Mouse (Mus musculus) MEL (cell line): ENCODE measurements around the gene 4930438A08Rik. TPM values are rescaled to one million over a fixed set of nuclear protein-coding genes. Genes with fewer than 3 reads are reported as not detected.
"Not testable (repeated sequence)": the region's sequence is repeated elsewhere in the genome, so short reads cannot be mapped to it uniquely, and the experiment has no call there.

Experiments
- DNase-seq: peaks from one replicate; pipeline ENCODE4 v3.0.0; 2011; ENCODE audit warnings: low read depth, low spot score
- H3K27ac ChIP-seq: 2 replicates; pipeline ENCODE4 v1.5.1; 2012; ENCODE audit warnings: low read depth, mild to moderate bottlenecking, control low read depth, low read length, moderate library complexity; ENCODE audit not compliant: control insufficient read depth
- H3K27me3 ChIP-seq, 2 experiments: fragments of 150-350 bp in 1 of 2; sonication (generic) in 1 of 2; 2 replicates each; pipeline ENCODE4 v1.6.1; 2012; ENCODE audit warnings: low read length in 2 of 2, mild to moderate bottlenecking in 2 of 2, improper control_type of control experiment in 1 of 2, moderate library complexity in 1 of 2; ENCODE audit not compliant: insufficient read depth in 2 of 2, control insufficient read depth in 1 of 2
- H3K36me3 ChIP-seq, 2 experiments: 2 replicates each; pipeline ENCODE4 v1.6.1; 2012 to 2014; ENCODE audit warnings: low read length in 2 of 2, improper control_type of control experiment in 1 of 2, inconsistent platforms in 1 of 2, mild to moderate bottlenecking in 1 of 2; ENCODE audit not compliant: insufficient read depth in 2 of 2, control insufficient read depth in 1 of 2
- H3K4me1 ChIP-seq, 2 experiments: fragments of 150-350 bp in 1 of 2; sonication (generic) in 1 of 2; 2 replicates each; pipeline ENCODE4 v1.6.1; 2012; ENCODE audit warnings: low read length in 2 of 2, improper control_type of control experiment in 1 of 2, mild to moderate bottlenecking in 1 of 2; ENCODE audit not compliant: insufficient read depth in 2 of 2, control insufficient read depth in 1 of 2
- H3K4me3 ChIP-seq, 2 experiments: fragments of 150-350 bp in 1 of 2; sonication (generic) in 1 of 2; 2 replicates each; pipeline ENCODE4 v1.5.1; 2012; ENCODE audit warnings: low read depth in 2 of 2, low read length in 2 of 2, mild to moderate bottlenecking in 2 of 2, moderate library complexity in 2 of 2, control low read depth in 1 of 2, improper control_type of control experiment in 1 of 2; ENCODE audit not compliant: control insufficient read depth in 1 of 2, insufficient read depth in 1 of 2
- H3K79me2 ChIP-seq: 2 replicates; pipeline ENCODE4 v1.6.1; 2012; ENCODE audit warnings: mild to moderate bottlenecking, low read length, moderate library complexity; ENCODE audit not compliant: control insufficient read depth, poor library complexity, insufficient read depth
- H3K9ac ChIP-seq: 2 replicates; pipeline ENCODE4 v1.6.1; 2012; ENCODE audit warnings: low read depth, mild to moderate bottlenecking, control low read depth, low read length, moderate library complexity; ENCODE audit not compliant: control insufficient read depth, poor library complexity, severe bottlenecking
- H3K9me3 ChIP-seq: fragments of 150-350 bp; sonication (generic); replicated peaks from 2 replicates; pipeline ENCODE4 v1.6.1; 2012; ENCODE audit warnings: mild to moderate bottlenecking, low read length, improper control_type of control experiment, moderate library complexity; ENCODE audit not compliant: insufficient read depth
- BHLHE40 ChIP-seq: IDR thresholded peaks from 2 replicates; pipeline ENCODE4 v1.6.1; 2012; ENCODE audit warnings: low read depth, mild to moderate bottlenecking, inconsistent platforms, low read length, improper control_type of control experiment, borderline replicate concordance
- CHD1 ChIP-seq: IDR thresholded peaks from 2 replicates; pipeline ENCODE4 v1.6.1; 2012; ENCODE audit warnings: low read depth, mild to moderate bottlenecking, inconsistent platforms, low read length, improper control_type of control experiment
- CHD2 ChIP-seq: IDR thresholded peaks from 2 replicates; pipeline ENCODE4 v1.6.1; 2011; ENCODE audit warnings: low read length, improper control_type of control experiment
- E2F4 ChIP-seq: IDR thresholded peaks from 2 replicates; pipeline ENCODE4 v1.6.1; 2011; ENCODE audit warnings: low read depth, low read length, improper control_type of control experiment, borderline replicate concordance
- ELF1 ChIP-seq: IDR thresholded peaks from 2 replicates; pipeline ENCODE4 v1.6.1; 2014; ENCODE audit warnings: low read depth, mild to moderate bottlenecking, inconsistent platforms, low read length, improper control_type of control experiment, moderate library complexity
- ETS1 ChIP-seq: IDR thresholded peaks from 2 replicates; pipeline ENCODE4 v1.6.1; 2012; ENCODE audit warnings: low read depth, mild to moderate bottlenecking, inconsistent platforms, low read length, improper control_type of control experiment, moderate library complexity
- GABPA ChIP-seq: IDR thresholded peaks from 2 replicates; pipeline ENCODE4 v1.6.1; 2012; ENCODE audit warnings: low read depth, mild to moderate bottlenecking, inconsistent platforms, low read length, improper control_type of control experiment, moderate library complexity
- HCFC1 ChIP-seq: IDR thresholded peaks from 2 replicates; pipeline ENCODE4 v1.6.1; 2012; ENCODE audit warnings: low read depth, mild to moderate bottlenecking, inconsistent platforms, low read length, improper control_type of control experiment, moderate library complexity
- KAT2A ChIP-seq: conservative IDR thresholded peaks from 2 replicates; pipeline ENCODE4 v1.6.1; 2012; ENCODE audit warnings: low read depth, low read length, improper control_type of control experiment, inconsistent platforms
- MAX ChIP-seq: IDR thresholded peaks from 2 replicates; pipeline ENCODE4 v1.6.1; 2011; ENCODE audit warnings: low read length, improper control_type of control experiment
- MAZ ChIP-seq: IDR thresholded peaks from 2 replicates; pipeline ENCODE4 v1.6.1; 2012; ENCODE audit warnings: low read depth, mild to moderate bottlenecking, inconsistent platforms, low read length, improper control_type of control experiment
- MXI1 ChIP-seq: IDR thresholded peaks from 2 replicates; pipeline ENCODE4 v1.6.1; 2011; ENCODE audit warnings: mild to moderate bottlenecking, low read depth, low read length, improper control_type of control experiment
- MYC ChIP-seq: IDR thresholded peaks from 2 replicates; pipeline ENCODE4 v1.6.1; 2011; ENCODE audit warnings: low read depth, mild to moderate bottlenecking, low read length, improper control_type of control experiment, moderate library complexity
- NELFE ChIP-seq: IDR thresholded peaks from 2 replicates; pipeline ENCODE4 v1.6.1; 2011; ENCODE audit warnings: low read depth, low read length, improper control_type of control experiment
- NRF1 ChIP-seq: IDR thresholded peaks from 2 replicates; pipeline ENCODE4 v1.6.1; 2014; ENCODE audit warnings: low read depth, mild to moderate bottlenecking, inconsistent platforms, low read length, improper control_type of control experiment, moderate library complexity; ENCODE audit not compliant: poor library complexity, insufficient read depth, severe bottlenecking
- POLR2AphosphoS2 ChIP-seq: IDR thresholded peaks from 2 replicates; pipeline ENCODE4 v1.6.1; 2011; ENCODE audit warnings: low read length, improper control_type of control experiment
- POLR2AphosphoS5 ChIP-seq: IDR thresholded peaks from 2 replicates; pipeline ENCODE4 v1.6.1; 2012; ENCODE audit warnings: low read depth, borderline replicate concordance, mild to moderate bottlenecking, inconsistent platforms, low read length, moderate library complexity, mixed read lengths
- RAD21 ChIP-seq: IDR thresholded peaks from 2 replicates; pipeline ENCODE4 v1.6.1; 2011; ENCODE audit warnings: mild to moderate bottlenecking, low read depth, low read length, improper control_type of control experiment
- RCOR1 ChIP-seq: IDR thresholded peaks from 2 replicates; pipeline ENCODE4 v1.6.1; 2012; ENCODE audit warnings: low read depth, mild to moderate bottlenecking, inconsistent platforms, low read length, improper control_type of control experiment
- SMC3 ChIP-seq: IDR thresholded peaks from 2 replicates; pipeline ENCODE4 v1.6.1; 2011; ENCODE audit warnings: low read depth, low read length, improper control_type of control experiment
- TCF12 ChIP-seq: IDR thresholded peaks from 2 replicates; pipeline ENCODE4 v1.6.1; 2014; ENCODE audit warnings: low read depth, mild to moderate bottlenecking, inconsistent platforms, low read length, improper control_type of control experiment, moderate library complexity
- UBTF ChIP-seq: IDR thresholded peaks from 2 replicates; pipeline ENCODE4 v1.6.1; 2012; ENCODE audit warnings: low read depth, mild to moderate bottlenecking, inconsistent platforms, low read length, improper control_type of control experiment, moderate library complexity, borderline replicate concordance; ENCODE audit not compliant: insufficient read depth
- USF1 ChIP-seq: IDR thresholded peaks from 2 replicates; pipeline ENCODE4 v1.6.1; 2014; ENCODE audit warnings: low read depth, mild to moderate bottlenecking, inconsistent platforms, low read length, improper control_type of control experiment, moderate library complexity
- USF2 ChIP-seq, 2 experiments: IDR thresholded peaks; 2 replicates each; pipeline ENCODE4 v1.6.1; 2011 to 2012; ENCODE audit warnings: improper control_type of control experiment in 2 of 2, low read length in 2 of 2, borderline replicate concordance in 1 of 2, inconsistent platforms in 1 of 2, low read depth in 1 of 2, mild to moderate bottlenecking in 1 of 2; ENCODE audit not compliant: insufficient read depth in 1 of 2
- ZMIZ1 ChIP-seq: IDR thresholded peaks from 2 replicates; pipeline ENCODE4 v1.6.1; 2012; ENCODE audit warnings: low read depth, mild to moderate bottlenecking, inconsistent platforms, low read length, improper control_type of control experiment, moderate library complexity
- ZNF384 ChIP-seq: IDR thresholded peaks from 2 replicates; pipeline ENCODE4 v1.6.1; 2012; ENCODE audit warnings: low read depth, mild to moderate bottlenecking, inconsistent platforms, low read length, improper control_type of control experiment
- polyA plus RNA-seq, 2 experiments: library from polyadenylated mRNA; stranded (reverse) in 1 of 2; unstranded in 1 of 2; fragments of >175 nt in 1 of 2; fragments of >200 nt in 1 of 2; gene quantifications; 2 replicates each; pipeline versions ENCODE4 v1.2.1 to v1.2.4; 2012; ENCODE audit warnings: low replicate concordance in 2 of 2, low read depth in 1 of 2; ENCODE audit not compliant: insufficient read length in 2 of 2, insufficient read depth in 1 of 2, missing spikeins in 1 of 2
- total RNA-seq: library from RNA; depleted of rRNA; stranded (reverse); fragments of 300-350 nt; gene quantifications from 2 replicates; pipeline ENCODE4 v1.2.3, GENCODE M21; 2012

4930438A08Rik gene
- total and polyA plus RNA-seq, 3 experiments: not detected

GRCm38 (mm10) chr11:58231156-58231555 is 43.4 kb upstream of the 4930438A08Rik start:
- Histone ChIP-seq H3K9me3 (no peaks in the 10 kb centered on the region), H3K79me2 (no peaks in the 10 kb centered on the region), H3K27ac (no peak overlapping the region), H3K4me3 (no peak overlapping the region), H3K27me3 (peaks cover 32 to 33% of the 10 kb centered on the region in 2 experiments), H3K9ac (no peak overlapping the region), H3K36me3 (no peaks in the 10 kb centered on the region), H3K4me1 (no peaks in the 10 kb centered on the region)
- no peak for DNase-seq
- TF ChIP-seq ZMIZ1 (no peak), RCOR1 (no peak), KAT2A (no peak), SMC3 (no peak), CHD1 (no peak), GABPA (no peak), RAD21 (no peak), ELF1 (no peak), UBTF (no peak), CHD2 (no peak)

- not testable (repeated sequence) for H3K36me3 ChIP-seq, H3K4me3 ChIP-seq, H3K4me1 ChIP-seq, DNase-seq, H3K9ac ChIP-seq, H3K9me3 ChIP-seq, H3K79me2 ChIP-seq, H3K27ac ChIP-seq
- peaks cover 31 to 41% of the 10 kb centered on the region in 2 experiments for H3K27me3 ChIP-seq
These were observed 40.0 kb upstream of the 4930438A08Rik start for GRCm38 (mm10) chr11:58234551-58234950.

GRCm38 (mm10) chr11:58235152-58235551 is 39.4 kb upstream of the 4930438A08Rik start:
- DNase-seq: peak; percentile 82
- TF ChIP-seq MXI1 (no peak), MAX (no peak), NRF1 (no peak), ELF1 (no peak), TCF12 (no peak), SMC3 (peak; percentile 80), MAZ (0 out of 2 replicates have a peak, but pooled peaks have one; percentile 34), POLR2AphosphoS5 (no peak), CHD2 (no peak), USF2 (IDR thresholded peaks at IDR 0.05; ENCODE audit: borderline replicate concordance in 1 of 2, insufficient read depth in 1 of 2, low read depth in 1 of 2, low read length in 2 of 2) (no peak), ZNF384 (no peak), RAD21 (peak; percentile 90), MYC (0 out of 2 replicates have a peak, but pooled peaks have one; percentile 46), GABPA (no peak), ZMIZ1 (no peak), USF1 (no peak), BHLHE40 (no peak), ETS1 (no peak), E2F4 (no peak), HCFC1 (no peak), NELFE (no peak), POLR2AphosphoS2 (no peak), CHD1 (no peak)

More at GRCm38 (mm10) chr11:58235152-58235551, 39.4 kb upstream of the 4930438A08Rik start:
- H3K4me1 ChIP-seq: no peaks in the 10 kb centered on the region
- H3K9me3 ChIP-seq: no peaks in the 10 kb centered on the region
- no peak overlapping the region for H3K9ac ChIP-seq
- no peaks in the 10 kb centered on the region for H3K79me2 ChIP-seq
- peaks cover 31 to 41% of the 10 kb centered on the region in 2 experiments for H3K27me3 ChIP-seq
- no peaks in the 10 kb centered on the region for H3K36me3 ChIP-seq
- H3K27ac ChIP-seq: no peak overlapping the region
- no peak overlapping the region for H3K4me3 ChIP-seq
